21 mouse cellular contexts compared by ENCODE assay signal in the genomic region with DNA sequence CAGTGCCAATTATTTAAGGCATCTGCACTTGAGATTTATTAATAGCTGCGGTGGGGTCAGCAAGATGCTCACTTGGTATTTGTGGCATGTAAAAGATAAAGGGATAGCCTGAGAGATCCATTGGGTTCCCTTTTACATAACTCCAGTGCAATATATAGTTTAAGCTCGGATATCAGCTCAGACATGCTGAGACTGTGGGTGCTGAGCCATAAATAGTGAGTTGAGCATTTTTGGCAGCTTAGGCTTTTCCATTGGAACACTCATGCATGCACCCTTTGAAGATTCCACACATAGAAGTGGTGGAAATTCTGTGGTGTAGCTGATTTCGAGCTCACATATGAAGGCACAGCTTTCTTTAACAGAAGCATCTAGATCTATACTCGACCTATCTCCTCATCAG.
DNase-seq lines count a peak whose midpoint lies in the region; ATAC-seq and TF ChIP-seq lines count a peak whose summit lies in the region.
"Had no signal": no experiment of that assay in that cellular context is flagged by ENCODE, and none has a peak within 500 bp of the region (broad histone marks: within the 10 kb centered on the region; RNA-seq: fewer than 3 reads in every experiment).

No protein-coding gene starts in this region.

- 0 out of 2 replicates have a peak overlapping the region, but pooled peaks have one; percentile 9 for H3K4me2 ChIP-seq in heart, embryonic 16.5 days (ENCODE audit: low read depth, low read length)
- no peak overlapping the region for H3K4me2 ChIP-seq in lung, embryonic 16.5 days (ENCODE audit: low read depth, low read length)
- H3K4me2 ChIP-seq in lung, postnatal 0 days (replicated peaks; ENCODE audit: low read depth, low read length) = no peak overlapping the region
- H3K4me2 ChIP-seq: forebrain, embryonic 12.5 days; liver, embryonic 12.5 days; midbrain, embryonic 13.5 days had no signal

- peak overlapping the region; percentile 87 for H3K27ac ChIP-seq in heart, embryonic 16.5 days (ENCODE audit: low read length)
- H3K27ac ChIP-seq in heart, embryonic 10.5 days = no peak overlapping the region
- peak overlapping the region; percentile 26 for H3K27ac ChIP-seq in lung, embryonic 16.5 days (ENCODE audit: low read length)
- no peak overlapping the region for H3K27ac ChIP-seq in lung, postnatal 0 days (ENCODE audit: low read length)
- H3K27ac ChIP-seq: forebrain, embryonic 12.5 days; hindbrain, embryonic 10.5 days; liver, embryonic 12.5 days; midbrain, embryonic 13.5 days had no signal

- WGBS in heart, embryonic 16.5 days = 38% methylated on average over 4 of the region's 4 CpGs
- 43% methylated on average over 4 of the region's 4 CpGs for WGBS in heart, embryonic 10.5 days
- 39% methylated on average over 4 of the region's 4 CpGs for WGBS in lung, embryonic 16.5 days
- 58% methylated on average over 4 of the region's 4 CpGs for WGBS in lung, postnatal 0 days

- ATAC-seq in frontal cortex, adult (ENCODE audit: low TSS enrichment) = peak; percentile 100
- peak; percentile 83 for ATAC-seq in heart, embryonic 16.5 days (replicated peaks; ENCODE audit: extremely low read depth, insufficient read depth, low FRiP score)
- ATAC-seq in lung, embryonic 16.5 days (ENCODE audit: low read depth) = peak; percentile 60; the same call in 1 of the 2 replicates
- ATAC-seq in lung, postnatal 0 days = no peak
- ATAC-seq: liver, embryonic 12.5 days; midbrain, embryonic 13.5 days had no signal

- no peak for TF ChIP-seq CTCF in lung, postnatal 0 days (IDR thresholded peaks at IDR 0.05)

- TF ChIP-seq EP300 in lung, postnatal 0 days (IDR thresholded peaks at IDR 0.05) = no peak

- H3K4me1 ChIP-seq in heart, embryonic 16.5 days (ENCODE audit: control insufficient read depth, insufficient read depth, low read length) = peaks cover 8% of the 10 kb centered on the region; the same call in 1 of the 2 replicates
- no peaks in the 10 kb centered on the region for H3K4me1 ChIP-seq in heart, embryonic 10.5 days
- no peaks in the 10 kb centered on the region for H3K4me1 ChIP-seq in lung, embryonic 16.5 days (replicated peaks; ENCODE audit: control insufficient read depth, insufficient read depth, low read length)
- no peaks in the 10 kb centered on the region for H3K4me1 ChIP-seq in lung, postnatal 0 days (ENCODE audit: insufficient read depth, low read depth, low read length)
- H3K4me1 ChIP-seq: forebrain, embryonic 12.5 days; hindbrain, embryonic 10.5 days; liver, embryonic 12.5 days; midbrain, embryonic 13.5 days had no signal

- no peak overlapping the region for H3K9ac ChIP-seq in heart, embryonic 16.5 days (ENCODE audit: low read length)
- H3K9ac ChIP-seq in lung, embryonic 16.5 days (ENCODE audit: low read length) = no peak overlapping the region
- H3K9ac ChIP-seq in lung, postnatal 0 days (replicated peaks; ENCODE audit: low read depth) = no peak overlapping the region
- H3K9ac ChIP-seq: forebrain, embryonic 12.5 days; liver, embryonic 12.5 days; midbrain, embryonic 13.5 days had no signal

- intact Hi-C loops in left cerebral cortex, postnatal 14 days (cut with DNase I) = no loop called here

- DNase-seq in frontal cortex, postnatal 10 days (ENCODE audit: low spot score in 2 of 2) = no peak
- no peak for DNase-seq in heart, embryonic 10.5 days (ENCODE audit: low spot score)
- DNase-seq in lung, postnatal 0 days (ENCODE audit: low spot score) = no peak
- DNase-seq in left cerebral cortex, postnatal 14 days (ENCODE audit: low spot score in 2 of 2) = peak; percentile 5 to 57
- no peak for DNase-seq in embryo, embryonic 10.5 days (ENCODE audit: low spot score)
- DNase-seq: adrenal gland, postnatal 25 days; cerebellum, adult 11-12 months; cerebellum, postnatal 14 days; gastrocnemius, postnatal 36 days; kidney, adult 11 months; lung, adult 2 months; thymus, postnatal 14 days had no signal

- no peaks in the 10 kb centered on the region for H3K36me3 ChIP-seq in heart, embryonic 16.5 days (ENCODE audit: control insufficient read depth, insufficient read depth)
- H3K36me3 ChIP-seq in heart, embryonic 10.5 days = no peaks in the 10 kb centered on the region
- no peaks in the 10 kb centered on the region for H3K36me3 ChIP-seq in lung, embryonic 16.5 days (ENCODE audit: control insufficient read depth, insufficient read depth, low read length)
- no peaks in the 10 kb centered on the region for H3K36me3 ChIP-seq in lung, postnatal 0 days (ENCODE audit: insufficient read depth, low read length)
- H3K36me3 ChIP-seq: forebrain, embryonic 12.5 days; G1E; hindbrain, embryonic 10.5 days; liver, embryonic 12.5 days; midbrain, embryonic 13.5 days had no signal

- H3K4me3 ChIP-seq in heart, embryonic 16.5 days (ENCODE audit: low read length) = no peak overlapping the region
- no peak overlapping the region for H3K4me3 ChIP-seq in heart, embryonic 10.5 days
- H3K4me3 ChIP-seq in lung, embryonic 16.5 days (ENCODE audit: low read length) = no peak overlapping the region
- H3K4me3 ChIP-seq in lung, postnatal 0 days (ENCODE audit: low read depth, low read length) = no peak overlapping the region
- H3K4me3 ChIP-seq: forebrain, embryonic 12.5 days; hindbrain, embryonic 10.5 days; liver, embryonic 12.5 days; midbrain, embryonic 13.5 days; myocyte had no signal

- H3K9me3 ChIP-seq in heart, embryonic 16.5 days (replicated peaks; ENCODE audit: control insufficient read depth, low read length) = no peaks in the 10 kb centered on the region; the same call in 1 of the 2 replicates
- no peaks in the 10 kb centered on the region for H3K9me3 ChIP-seq in heart, embryonic 10.5 days
- no peaks in the 10 kb centered on the region for H3K9me3 ChIP-seq in lung, embryonic 16.5 days (ENCODE audit: control insufficient read depth, low read length)
- H3K9me3 ChIP-seq in lung, postnatal 0 days (ENCODE audit: low read length) = no peaks in the 10 kb centered on the region
- H3K9me3 ChIP-seq: forebrain, embryonic 12.5 days; G1E; hindbrain, embryonic 10.5 days; liver, embryonic 12.5 days; midbrain, embryonic 13.5 days had no signal

- H3K27me3 ChIP-seq in heart, embryonic 16.5 days (ENCODE audit: control insufficient read depth, insufficient read depth, low read length) = no peaks in the 10 kb centered on the region
- H3K27me3 ChIP-seq in heart, embryonic 10.5 days (ENCODE audit: insufficient read depth, poor library complexity, severe bottlenecking) = no peaks in the 10 kb centered on the region
- H3K27me3 ChIP-seq in lung, embryonic 16.5 days (ENCODE audit: control insufficient read depth, insufficient read depth, low read depth, low read length) = no peaks in the 10 kb centered on the region
- no peaks in the 10 kb centered on the region for H3K27me3 ChIP-seq in lung, postnatal 0 days (replicated peaks; ENCODE audit: insufficient read depth, low read length)
- H3K27me3 ChIP-seq: forebrain, embryonic 12.5 days; liver, embryonic 12.5 days; midbrain, embryonic 13.5 days had no signal

Comparison
In these comparisons a context has a peak if more than half of its experiments do, and no peak if none do; other contexts are left out.
1. H3K27ac ChIP-seq: peak in heart, embryonic 16.5 days (single experiment) and lung, embryonic 16.5 days (single experiment); none in heart, embryonic 10.5 days (single experiment) and lung, postnatal 0 days (single experiment).
2. DNase-seq: peak in left cerebral cortex, postnatal 14 days (2 of 2); none in frontal cortex, postnatal 10 days (0 of 2), heart, embryonic 10.5 days (single experiment), lung, postnatal 0 days (single experiment) and embryo, embryonic 10.5 days (single experiment).